Mouse (Mus musculus): ENCODE measurements around the gene 9430038I01Rik.
"Not testable (repeated sequence)": the region's sequence is repeated elsewhere in the genome, so short reads cannot be mapped to it uniquely, and the experiment has no call there.

The 9430038I01Rik gene

DNA sequence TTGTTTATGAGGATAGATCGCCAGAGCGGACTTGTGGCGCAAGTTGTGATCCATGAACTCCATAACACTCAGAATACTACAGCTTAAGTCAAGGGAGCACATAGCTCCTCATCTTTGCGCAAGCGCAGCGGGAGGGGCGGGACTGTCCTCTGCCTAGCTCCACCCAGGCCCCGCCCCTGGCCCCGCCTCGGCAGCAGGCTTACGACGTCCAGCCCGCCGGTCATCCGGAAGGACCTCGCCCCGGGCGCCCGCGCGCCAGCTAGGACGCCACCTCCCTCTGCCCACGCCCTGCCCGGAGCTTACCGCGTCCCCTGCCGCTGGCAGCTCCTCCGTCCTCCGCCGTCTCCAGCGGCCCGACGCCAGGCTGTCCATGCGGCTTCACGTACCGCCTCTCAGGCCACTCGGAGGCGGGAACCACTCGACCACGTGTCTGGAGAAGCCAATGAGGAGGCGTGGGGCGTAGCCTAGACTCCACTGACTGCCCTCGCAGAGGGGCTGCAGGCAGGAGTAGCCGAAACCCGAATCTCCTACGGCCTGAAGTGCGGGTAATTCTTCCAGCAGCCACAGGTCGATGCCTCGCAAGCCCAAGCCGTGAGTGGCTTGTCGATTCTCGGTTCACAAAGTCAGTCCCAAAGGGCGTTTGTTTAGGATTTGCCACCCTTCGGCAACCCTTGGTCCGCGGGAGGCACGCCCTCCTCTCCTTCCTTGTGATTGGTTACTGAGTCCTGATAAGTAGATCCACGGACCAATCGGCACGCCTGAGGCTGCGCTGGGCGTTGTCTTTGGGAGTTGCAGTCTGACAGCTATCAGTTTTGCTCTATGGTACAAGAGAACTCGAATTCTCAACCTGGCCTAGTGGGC is at the start of gene 9430038I01Rik:
9430038I01Rik (minus strand) TSS at position 426 of the 861 bp plus-strand sequence.
- DNase-seq = peak; percentile 98 to 99

DNA sequence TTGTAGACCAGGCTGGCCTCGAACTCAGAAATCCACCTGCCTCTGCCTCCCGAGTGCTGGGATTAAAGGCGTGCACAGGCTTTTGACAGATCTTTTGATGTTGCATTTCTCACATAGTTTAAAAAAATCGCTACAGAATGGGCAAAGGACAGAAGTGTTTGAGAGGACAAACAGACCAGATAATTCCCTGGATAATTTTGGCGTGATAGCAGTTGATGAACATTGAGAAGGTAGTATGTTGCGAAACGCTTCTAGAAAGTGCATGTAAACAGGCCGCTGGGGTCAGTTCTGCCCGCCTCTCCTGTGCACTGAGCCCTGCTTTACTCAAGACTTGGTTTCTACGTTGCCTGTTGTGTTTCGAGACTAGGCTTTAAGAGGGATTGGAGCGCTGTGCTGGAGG is 34.8 kb upstream of the 9430038I01Rik start:
- DNase-seq = no peak

DNA sequence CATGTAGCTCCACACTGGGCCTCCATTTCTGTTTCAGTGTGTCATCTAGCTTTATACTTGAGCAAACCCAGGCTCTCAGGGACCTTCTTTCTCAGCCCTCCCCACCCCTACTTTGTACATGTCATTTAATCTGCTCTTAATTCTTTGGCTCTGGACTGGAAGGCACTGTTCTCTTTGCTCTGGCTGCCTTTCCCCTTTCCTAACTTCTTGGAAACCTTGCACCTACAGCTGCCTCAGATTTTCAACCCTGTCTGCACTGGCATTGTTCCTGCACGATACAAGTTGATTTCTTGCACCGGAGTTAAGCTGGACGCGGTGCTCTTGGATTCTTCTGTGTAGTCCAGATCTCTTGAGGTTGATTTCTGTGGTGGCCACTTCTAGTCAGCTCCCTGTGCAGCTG is 32.4 kb upstream of the 9430038I01Rik start:
- DNase-seq = no peak

DNA sequence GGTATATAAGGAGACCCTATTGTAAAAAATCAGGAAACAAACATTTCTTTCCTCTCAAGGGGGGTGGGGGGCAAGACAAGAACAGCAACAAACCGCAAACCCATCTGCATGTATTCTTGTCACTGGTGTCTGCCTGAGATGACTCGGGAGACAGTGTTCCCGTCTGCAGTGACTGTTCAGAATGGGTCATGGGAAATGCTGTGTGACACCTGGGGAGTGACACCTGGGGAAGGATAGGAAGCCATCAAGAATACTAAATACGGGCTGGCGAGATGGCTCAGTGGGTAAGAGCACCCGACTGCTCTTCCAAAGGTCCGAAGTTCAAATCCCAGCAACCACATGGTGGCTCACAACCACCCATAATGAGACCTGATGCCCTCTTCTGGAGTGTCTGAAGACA is 28.4 kb upstream of the 9430038I01Rik start:
- not testable (repeated sequence) for DNase-seq

DNA sequence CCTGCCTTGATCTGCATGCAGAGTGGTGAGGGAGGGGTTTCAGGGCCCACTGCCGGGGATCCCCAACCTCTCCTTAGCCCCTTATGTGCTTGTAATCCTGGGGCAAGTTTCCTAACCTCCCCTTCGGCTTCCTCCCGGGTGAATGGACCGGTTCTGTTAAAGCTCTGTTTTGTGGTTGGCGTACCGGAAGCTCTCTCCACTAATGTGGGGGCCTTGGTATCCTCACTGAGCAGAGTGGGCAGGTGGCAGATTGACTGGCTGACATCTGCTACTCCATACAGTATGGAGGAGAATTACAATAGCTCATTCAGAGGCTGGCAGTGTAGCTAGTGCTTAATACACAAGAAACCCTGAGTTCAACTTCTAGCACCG is 27.6 kb upstream of the 9430038I01Rik start:
- DNase-seq = peak; percentile 41 to 47

DNA sequence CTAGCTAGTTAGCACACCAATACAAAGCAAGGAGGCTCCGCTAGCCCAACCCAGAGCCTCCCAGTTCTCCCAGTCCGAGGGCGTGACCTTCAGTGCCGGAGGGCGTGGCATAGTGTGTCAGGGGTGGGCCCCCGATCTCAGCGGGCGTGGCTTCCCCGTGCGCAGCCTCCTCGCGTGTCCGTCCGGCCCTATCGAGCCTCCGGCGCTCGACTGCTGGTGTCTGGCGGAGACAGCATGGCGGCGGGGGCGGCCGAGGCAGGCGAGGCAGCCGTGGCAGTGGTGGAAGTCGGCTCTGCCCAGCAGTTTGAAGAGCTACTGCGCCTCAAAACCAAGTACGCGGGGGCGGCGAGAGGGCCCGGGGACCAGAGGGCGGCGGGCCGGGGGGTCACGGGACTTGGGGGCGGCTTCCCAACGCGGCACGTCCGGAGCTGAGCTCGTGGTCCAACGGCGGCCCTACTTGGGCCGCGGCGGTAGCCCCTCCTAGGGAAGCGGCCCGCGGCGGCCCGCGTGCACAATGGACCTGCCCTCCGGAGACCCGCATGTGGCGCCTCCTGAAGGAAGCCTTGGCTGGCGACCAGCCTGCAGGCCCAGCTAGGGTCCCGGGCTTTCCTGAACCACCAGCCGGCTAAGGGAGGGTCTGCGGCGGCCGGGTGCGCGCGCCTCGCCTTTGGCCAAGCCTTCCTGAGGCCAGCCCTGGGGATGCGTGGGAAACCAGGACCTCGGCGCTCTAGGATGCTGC is 27.0 kb upstream of the 9430038I01Rik start, which contains the start of gene Glrx3:
Glrx3 (plus strand) TSS at position 175 of the 739 bp plus-strand sequence.
- peak; percentile 94 to 97 for DNase-seq

DNA sequence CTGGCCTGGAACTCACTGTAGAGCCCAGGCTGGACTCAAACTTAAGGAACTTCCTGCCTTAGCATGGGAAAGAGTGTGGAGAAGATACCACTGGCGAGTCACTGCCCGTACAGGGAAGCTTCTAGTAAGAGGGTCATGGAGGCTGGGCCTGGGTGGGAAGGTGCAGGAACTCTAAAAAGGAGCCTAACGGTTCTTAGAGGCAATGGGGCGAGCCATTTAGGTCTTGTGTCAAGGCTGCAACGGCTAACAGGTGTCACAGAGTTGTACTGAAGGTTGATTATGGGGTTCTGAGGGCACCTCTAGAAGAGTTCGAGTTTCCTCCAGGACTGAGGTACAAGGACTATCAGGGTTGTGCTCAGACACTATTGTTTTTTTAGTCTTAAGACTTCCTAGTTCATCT is 26.3 kb upstream of the 9430038I01Rik start:
- no peak for DNase-seq

DNA sequence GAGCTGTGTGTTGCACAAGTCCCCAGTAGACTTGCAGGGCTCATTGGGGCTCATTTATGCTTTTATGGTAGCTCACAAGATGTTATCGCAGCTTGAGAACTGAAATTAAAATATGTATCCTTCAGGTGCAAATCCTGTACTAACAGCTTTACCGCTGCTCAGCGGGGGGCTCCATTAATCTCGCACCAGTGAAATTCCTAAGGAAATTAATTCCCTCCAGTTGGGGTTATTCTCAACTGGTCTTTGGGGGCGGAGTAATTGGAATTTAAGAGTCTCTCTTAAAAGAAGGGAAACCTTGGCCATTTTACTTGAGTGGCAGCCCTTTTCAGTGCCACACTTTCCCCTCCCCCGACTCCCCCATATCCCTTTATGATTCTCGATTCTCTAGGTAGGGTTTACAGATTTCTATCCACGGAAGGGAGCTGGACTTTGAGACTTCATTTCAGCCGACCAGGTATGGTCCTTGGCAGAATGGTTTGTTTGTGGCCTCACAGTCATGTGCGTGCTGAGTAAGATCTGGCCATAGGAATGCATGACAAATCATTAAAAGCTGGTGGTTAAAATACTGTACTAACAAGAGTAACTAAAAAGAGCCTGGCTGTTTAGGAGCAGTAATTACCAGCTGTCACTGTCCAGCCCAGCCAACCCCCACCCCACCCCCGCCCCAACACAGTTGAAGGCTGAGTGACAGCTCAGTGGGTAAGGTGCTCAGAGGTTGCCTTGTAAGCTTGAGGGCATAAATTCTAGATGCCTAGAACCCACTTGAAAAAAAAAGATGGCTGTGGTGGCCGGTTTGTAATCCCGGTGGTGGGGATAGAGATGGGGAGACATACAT is 21.4 kb upstream of the 9430038I01Rik start:
- no peak for DNase-seq

DNA sequence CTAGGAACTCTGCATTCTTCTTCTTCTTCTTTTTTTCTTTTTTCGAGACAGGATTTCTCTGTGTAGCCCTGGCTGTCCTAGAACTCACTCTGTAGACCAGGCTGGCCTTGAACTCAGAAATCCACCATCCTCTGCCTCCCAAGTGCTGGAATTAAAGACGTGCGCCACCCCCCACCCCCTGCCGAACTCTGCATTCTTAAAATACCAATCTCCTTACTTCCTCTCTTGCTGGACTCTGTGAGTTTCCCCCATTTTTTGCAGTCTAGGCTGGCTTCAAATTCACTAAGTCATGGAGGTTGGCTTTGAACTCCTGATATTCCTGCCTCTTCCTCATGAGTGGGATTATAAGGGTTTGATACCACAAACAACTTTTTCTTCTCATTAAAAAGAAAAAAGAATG is 16.1 kb upstream of the 9430038I01Rik start:
- no peak for DNase-seq

DNA sequence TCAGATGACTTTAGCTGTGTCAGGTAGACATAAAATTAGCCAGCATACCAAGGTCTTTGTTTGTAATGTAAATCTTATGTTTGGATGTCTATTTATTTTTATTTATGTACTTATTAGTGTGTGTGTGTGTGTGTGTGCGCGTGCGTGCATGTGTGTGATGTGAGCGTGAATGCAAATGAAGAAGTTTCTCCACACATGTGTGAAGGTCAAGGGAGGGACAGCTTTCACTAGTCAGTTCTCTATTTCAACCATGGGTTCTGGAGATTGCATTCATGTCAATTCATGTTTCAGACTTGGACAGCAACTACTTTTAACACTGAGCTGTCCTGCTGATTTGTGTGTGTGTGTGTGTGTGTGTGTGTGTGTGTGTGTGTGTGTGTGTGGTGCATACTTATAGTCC is 10.7 kb upstream of the 9430038I01Rik start:
- DNase-seq = no peak

DNA sequence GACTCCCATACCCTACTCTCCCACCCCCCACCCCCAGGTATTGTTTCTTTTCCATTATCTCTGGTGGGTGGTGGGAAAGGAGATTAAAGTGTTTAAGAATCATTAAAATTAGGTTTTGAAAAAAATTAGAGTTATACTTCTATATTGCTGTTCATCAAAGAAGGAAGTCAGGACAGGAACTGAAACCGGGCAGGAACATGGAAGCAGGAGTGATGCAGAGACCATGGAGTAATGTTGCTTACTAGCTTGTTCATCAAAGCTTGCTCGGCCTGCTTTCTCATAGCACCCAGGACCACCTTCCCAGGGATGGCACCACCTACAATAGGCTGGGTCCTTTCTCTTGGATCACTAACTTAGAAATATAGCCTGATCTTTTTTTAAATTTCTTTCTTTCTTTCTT is 10.0 kb upstream of the 9430038I01Rik start:
- DNase-seq = no peak

DNA sequence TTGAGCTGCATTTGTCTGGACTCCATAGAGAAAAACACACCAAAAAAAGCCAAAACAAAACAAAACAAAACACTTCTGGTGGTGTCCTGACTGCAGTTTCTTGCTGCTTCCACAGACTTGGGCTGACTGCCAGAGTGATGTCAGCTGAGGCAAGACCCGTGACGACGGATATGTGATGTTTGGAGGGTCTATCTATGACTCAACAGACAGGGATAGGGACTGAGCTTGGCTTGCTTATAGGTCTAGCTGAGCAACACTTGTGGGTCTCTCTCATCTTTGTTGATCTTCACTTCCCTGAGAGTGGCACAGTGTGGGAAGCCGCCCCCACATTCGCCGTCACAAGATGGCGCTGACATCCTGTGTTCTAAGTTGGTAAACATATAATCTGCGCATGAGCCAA is 4.1 kb upstream of the 9430038I01Rik start:
- DNase-seq = no peak

DNA sequence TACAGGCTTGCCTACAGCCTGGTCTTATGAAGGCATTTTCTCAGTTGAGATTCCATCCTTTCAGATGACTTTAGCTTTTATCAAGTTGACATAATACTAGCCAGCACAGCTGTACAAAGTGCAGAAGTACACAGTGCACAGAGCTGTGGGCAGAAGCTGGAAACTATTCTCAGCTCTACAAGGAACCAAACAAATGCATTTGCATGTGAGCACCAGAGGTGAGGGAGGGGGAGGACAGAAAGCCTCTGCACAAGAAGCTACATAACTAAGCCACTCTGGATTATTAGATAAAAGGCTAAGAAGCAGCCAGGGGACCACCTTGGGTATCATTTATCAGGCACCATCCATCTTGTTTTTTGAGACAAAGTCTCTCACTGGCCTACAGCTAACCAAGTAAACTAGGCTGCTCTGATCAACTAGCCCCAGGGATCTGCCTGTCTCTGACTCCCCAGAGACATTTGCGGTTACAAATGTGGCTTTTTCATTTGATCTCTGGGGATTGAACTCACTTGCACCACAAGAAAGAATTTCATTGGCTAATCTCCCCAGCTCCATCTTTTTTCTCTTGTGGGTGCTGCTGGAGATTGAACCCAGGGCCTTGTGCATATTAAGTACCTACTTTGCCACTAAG is 3.0 kb downstream of the 9430038I01Rik start:
- DNase-seq = no peak

DNA sequence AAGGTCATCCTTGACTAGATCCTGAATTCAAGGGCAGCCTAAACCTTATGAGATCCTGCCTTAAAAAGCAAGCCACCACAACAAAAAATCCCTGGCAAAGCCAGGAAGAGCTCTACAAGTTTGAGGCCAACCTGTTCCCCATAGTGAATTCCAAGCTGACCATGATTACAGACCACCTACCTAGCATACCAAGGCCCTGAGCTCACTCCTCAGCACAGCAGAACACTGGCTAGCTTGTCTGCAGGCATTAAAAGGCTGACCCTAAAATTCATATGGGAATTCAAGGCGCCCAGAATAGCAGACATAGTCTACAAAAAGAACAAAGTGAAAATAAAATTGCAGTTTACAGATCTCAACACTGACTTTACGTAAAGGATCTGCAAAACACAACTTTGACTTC is 6.4 kb downstream of the 9430038I01Rik start:
- no peak for DNase-seq

DNA sequence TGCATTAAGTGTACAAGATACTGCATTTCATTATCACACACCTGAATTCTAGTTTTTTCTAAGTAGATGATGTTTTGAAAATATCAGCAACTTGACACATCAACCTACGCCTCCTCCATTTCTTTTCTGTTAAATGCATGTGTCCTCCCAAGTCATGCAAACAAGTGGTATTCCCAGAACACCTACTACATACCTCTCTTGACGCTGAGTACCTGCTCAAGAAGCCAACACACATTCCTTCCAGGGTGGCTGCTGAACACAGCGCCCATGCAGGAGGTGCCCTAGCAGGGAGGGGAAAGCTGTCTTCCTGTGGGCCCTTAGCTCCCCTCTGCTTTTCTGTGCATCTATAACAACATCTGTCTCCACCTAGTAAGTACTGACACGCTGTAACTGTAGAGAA is 11.6 kb downstream of the 9430038I01Rik start:
- no peak for DNase-seq

DNA sequence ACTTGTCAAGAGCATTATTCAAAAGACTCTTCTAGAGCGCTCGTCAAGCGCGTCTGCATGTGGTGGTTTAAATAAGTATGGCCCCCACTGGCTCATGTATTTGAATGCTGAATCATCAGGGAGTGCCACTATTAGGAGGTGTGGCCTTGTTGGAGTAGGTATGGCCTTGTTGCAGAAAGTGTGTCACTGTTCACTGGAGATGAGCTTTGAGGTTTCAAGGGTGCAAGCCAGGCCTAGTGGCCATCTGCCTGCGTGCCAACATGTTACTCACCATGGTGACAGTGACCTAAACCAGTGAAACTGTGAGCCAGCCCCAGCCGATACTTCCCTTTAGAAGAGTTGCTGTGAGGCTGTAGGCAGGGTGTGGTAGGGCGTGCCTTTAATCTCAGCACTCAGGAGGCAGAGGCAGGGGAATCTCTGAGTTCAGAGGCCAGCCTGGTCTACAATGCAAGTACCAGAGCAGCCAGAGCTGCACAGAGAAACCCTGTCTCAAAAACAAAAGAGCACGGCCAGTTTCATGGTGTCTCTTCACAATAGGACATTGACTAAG is 13.1 kb downstream of the 9430038I01Rik start:
- no peak for DNase-seq

DNA sequence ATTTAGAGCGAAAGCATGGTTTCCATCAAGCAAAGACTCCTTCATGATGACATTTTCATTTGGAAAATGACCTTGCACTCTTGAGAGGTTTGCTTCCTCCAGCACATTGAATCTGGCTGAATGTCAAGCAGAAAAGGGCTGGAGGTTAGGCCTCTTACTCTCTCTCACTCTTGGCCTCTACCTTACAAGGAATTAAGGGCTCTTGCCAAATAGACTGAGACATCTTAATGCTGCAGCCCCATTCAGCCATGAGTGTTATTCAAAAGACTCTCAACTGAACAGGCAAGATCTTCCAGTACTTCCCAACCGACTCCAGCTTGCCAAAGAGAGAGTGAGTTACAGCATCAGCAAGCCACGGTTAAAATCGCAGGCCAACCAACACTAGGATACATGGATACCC is 15.1 kb downstream of the 9430038I01Rik start:
- DNase-seq = no peak

DNA sequence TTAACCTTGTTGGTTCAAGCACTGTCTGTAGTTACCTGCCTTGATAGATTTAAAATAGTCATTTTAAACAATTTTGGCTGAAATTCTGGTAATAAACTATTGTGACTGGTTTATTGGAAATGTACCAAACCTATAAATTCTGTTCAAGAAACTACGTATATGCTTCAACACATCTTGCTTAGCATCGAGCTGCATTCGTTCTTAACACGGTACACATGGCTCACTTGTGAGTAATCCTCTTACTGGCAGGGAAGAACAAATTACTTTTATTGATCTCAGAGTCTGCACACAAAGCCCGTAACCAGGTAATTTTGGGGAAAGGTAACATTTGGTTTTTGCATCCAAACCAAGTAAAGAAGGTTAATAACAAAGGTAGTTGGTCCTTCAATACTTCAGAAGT is 22.7 kb downstream of the 9430038I01Rik start:
- no peak for DNase-seq

DNA sequence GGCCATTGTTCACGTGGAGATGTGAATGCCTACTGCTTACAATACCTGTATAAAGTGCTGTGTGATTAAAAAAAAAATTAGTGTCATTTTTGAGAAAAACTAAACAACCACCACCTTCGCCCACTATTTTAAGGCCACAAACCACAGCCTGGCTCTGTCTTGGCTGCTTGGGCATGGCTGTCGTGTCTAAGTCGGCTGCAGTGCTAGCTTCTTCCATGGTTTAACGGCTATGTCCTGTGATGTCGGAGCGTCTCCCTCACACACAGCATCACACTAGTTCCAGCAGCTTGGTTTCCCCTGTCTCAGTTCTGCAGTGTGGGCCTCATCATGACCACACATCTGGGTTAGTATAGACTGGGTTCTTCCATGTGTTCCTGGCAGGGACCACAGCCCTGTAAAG is 35.6 kb downstream of the 9430038I01Rik start:
- no peak for DNase-seq

DNA sequence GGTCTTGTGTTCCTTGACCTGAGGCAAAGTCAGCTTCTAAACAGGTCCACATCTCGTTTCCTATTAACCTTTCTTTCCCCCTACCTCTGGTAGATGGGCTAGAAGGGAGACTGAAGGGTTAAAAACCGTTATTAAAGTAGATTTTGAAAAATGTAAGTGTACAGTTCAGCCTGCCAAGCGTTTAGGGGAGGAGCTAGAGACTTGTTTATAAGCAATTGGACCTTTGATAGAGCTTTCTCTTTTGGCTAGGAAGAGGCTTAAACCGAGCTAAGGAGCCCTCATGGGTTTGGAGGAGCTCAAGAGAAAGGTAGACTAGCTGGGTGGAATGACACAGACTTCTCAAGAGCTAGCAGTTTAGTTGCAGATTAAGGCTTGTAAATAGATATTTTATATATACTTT is 38.8 kb downstream of the 9430038I01Rik start:
- DNase-seq = no peak

DNA sequence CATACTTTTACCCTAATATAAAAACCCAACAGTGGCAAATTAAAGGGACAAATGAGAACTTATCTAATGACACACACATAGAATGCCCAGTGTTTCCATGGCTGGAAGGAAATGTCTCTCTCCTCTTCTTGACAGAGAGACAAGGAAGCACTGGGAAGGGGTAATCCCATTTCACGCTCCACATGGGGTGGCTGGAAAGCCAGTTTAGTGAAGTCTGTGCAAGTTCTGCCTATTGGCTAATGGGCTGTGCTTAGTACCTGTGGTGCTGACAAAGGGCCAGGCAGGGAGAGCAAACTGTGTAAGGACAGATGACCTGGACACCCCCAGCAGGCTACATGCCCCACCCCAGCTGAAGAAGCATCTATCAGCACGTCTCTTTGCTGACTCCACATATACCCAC is 40.4 kb downstream of the 9430038I01Rik start:
- no peak for DNase-seq

DNA sequence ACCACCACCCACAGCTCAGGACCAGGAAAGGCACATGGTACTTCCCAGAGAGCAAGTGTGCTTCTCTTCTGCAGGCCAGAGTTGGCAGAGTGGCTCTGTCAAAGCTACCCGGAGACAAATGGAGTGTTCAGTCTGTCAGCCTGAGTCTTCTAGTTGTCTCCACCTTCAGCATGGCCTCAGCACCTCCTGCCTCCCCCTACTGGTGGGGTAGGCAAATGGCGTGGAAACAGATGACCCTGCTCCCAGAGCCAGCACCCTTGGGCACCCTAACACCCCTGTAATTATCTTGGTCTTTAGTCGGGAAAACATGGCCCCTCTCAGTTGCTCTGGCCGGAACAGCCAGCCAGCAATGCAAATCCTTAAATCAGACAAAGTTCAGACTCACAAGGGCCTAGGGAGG is 43.8 kb downstream of the 9430038I01Rik start:
- DNase-seq = no peak

Measured in cerebellum, postnatal 25 days (tissue).